Comparison of ENCODE assay signal across 9 mouse cellular contexts in genomic region chr3:37640162-37640721, GRCm38 (mm10). TPM values are rescaled to one million over a fixed set of nuclear protein-coding genes. Genes with fewer than 3 reads are reported as not detected.
A peak's percentile ranks its signal among the peaks of the same experiment; 100 is the strongest.
DNase-seq lines count a peak whose midpoint lies in the region; ATAC-seq lines count a peak whose summit lies in the region.
"Had no signal": no experiment of that assay in that cellular context is flagged by ENCODE, and none has a peak within 500 bp of the region (broad histone marks: within the 10 kb centered on the region; RNA-seq: fewer than 3 reads in every experiment).

No protein-coding gene starts in this region.

- peak; percentile 53 for ATAC-seq in frontal cortex, adult (ENCODE audit: low TSS enrichment)
- ATAC-seq in midbrain, embryonic 12.5 days (ENCODE audit: low FRiP score, low read depth) = peak; percentile 79
- ATAC-seq in stomach, embryonic 15.5 days (ENCODE audit: insufficient read depth, low FRiP score, low read depth) = peak; percentile 45

- H3K4me1 ChIP-seq in forebrain, embryonic 10.5 days = peaks cover 50% of the 10 kb centered on the region
- peaks cover 20% of the 10 kb centered on the region for H3K4me1 ChIP-seq in midbrain, embryonic 12.5 days
- H3K4me1 ChIP-seq in stomach, embryonic 15.5 days = peaks cover 23% of the 10 kb centered on the region

- H3K27me3 ChIP-seq in forebrain, embryonic 10.5 days (ENCODE audit: poor library complexity, severe bottlenecking) = 0 out of 2 replicates have a peak, but pooled peaks cover 4% of the 10 kb centered on the region
- peaks cover 53% of the 10 kb centered on the region for H3K27me3 ChIP-seq in midbrain, embryonic 12.5 days
- no peaks in the 10 kb centered on the region for H3K27me3 ChIP-seq in stomach, embryonic 15.5 days (replicated peaks)
- H3K27me3 ChIP-seq: CH12.LX had no signal

- no peaks in the 10 kb centered on the region for H3K9me3 ChIP-seq in forebrain, embryonic 10.5 days
- no peaks in the 10 kb centered on the region for H3K9me3 ChIP-seq in midbrain, embryonic 12.5 days
- H3K9me3 ChIP-seq in stomach, embryonic 15.5 days = no peaks in the 10 kb centered on the region

- intact Hi-C loops in heart, postnatal 14 days (cut with DNase I) = loop anchor here (2.0 to 5.0 kb wide), 7 partner anchors 87 to 582 kb away; no protein-coding TSS in a partner anchor

- H3K9ac ChIP-seq in midbrain, embryonic 12.5 days (replicated peaks) = peak overlapping the region; percentile 78
- peak overlapping the region; percentile 92 for H3K9ac ChIP-seq in stomach, embryonic 15.5 days

- peak overlapping the region; percentile 97 for H3K27ac ChIP-seq in forebrain, embryonic 10.5 days
- peak overlapping the region; percentile 85 for H3K27ac ChIP-seq in midbrain, embryonic 12.5 days (replicated peaks)
- H3K27ac ChIP-seq in stomach, embryonic 15.5 days = peak overlapping the region; percentile 95

- H3K36me3 ChIP-seq in forebrain, embryonic 10.5 days (replicated peaks) = peaks cover 32% of the 10 kb centered on the region
- H3K36me3 ChIP-seq in midbrain, embryonic 12.5 days = peaks cover 17% of the 10 kb centered on the region; the same call in 1 of the 2 replicates
- peaks cover 15% of the 10 kb centered on the region for H3K36me3 ChIP-seq in stomach, embryonic 15.5 days

- H3K4me2 ChIP-seq in midbrain, embryonic 12.5 days (replicated peaks) = peak overlapping the region; percentile 90
- peak overlapping the region; percentile 72 for H3K4me2 ChIP-seq in stomach, embryonic 15.5 days

- under 1% methylated on average over 86 of the region's 86 CpGs for WGBS in forebrain, embryonic 10.5 days
- under 1% methylated on average over 86 of the region's 86 CpGs for WGBS in midbrain, embryonic 12.5 days
- under 1% methylated on average over 85 of the region's 86 CpGs for WGBS in stomach, embryonic 15.5 days

- peak overlapping the region; percentile 87 for H3K4me3 ChIP-seq in forebrain, embryonic 10.5 days
- peak overlapping the region; percentile 74 for H3K4me3 ChIP-seq in midbrain, embryonic 12.5 days
- peak overlapping the region; percentile 90 for H3K4me3 ChIP-seq in stomach, embryonic 15.5 days (replicated peaks)

- no peak for DNase-seq in frontal cortex, postnatal 14 days (ENCODE audit: low spot score in 2 of 2)
- peak; percentile 73 for DNase-seq in adrenal gland, adult 2 months
- peak; percentile 55 for DNase-seq in forebrain, embryonic 10.5 days (ENCODE audit: extremely low spot score, low spot score)
- peak; percentile 65 to 67 for DNase-seq in heart, postnatal 14 days
- peak; percentile 70 for DNase-seq in layer of hippocampus, postnatal 10 days (ENCODE audit: low spot score in 2 of 2)

RNA-seq across cellular contexts. Expression of gene Spry1, which starts 0.5 kb away (rescaled TPM):
- total RNA-seq in adrenal gland, adult 2 months (2021) = 10 to 100 TPM; 17.9 to 39.7 TPM
- polyA plus RNA-seq in adrenal gland, adult 2 months (2012; rRNA removed) = 32.5 and 37.6 TPM in 2 replicates
- 21.6 and 29.1 TPM in 2 replicates for polyA plus RNA-seq in forebrain, embryonic 10.5 days (2016; fragmentation: Nextera tagmentation; extraction: Ambion mirVana)
- 10 to 100 TPM; 35.3 to 43.1 TPM for total RNA-seq in heart, postnatal 14 days (2021)
- total RNA-seq in layer of hippocampus, postnatal 10 days (2021) = 10 to 100 TPM; 17.1 to 18.2 TPM
- polyA plus RNA-seq in midbrain, embryonic 12.5 days (2016; fragmentation: Nextera tagmentation; extraction: Ambion mirVana) = 7.9 and 8.3 TPM in 2 replicates
- 13.6 and 15.2 TPM in 2 replicates for polyA plus RNA-seq in stomach, embryonic 15.5 days (2015; fragmentation: Nextera tagmentation; extraction: Ambion mirVana)
- total RNA-seq: CH12.LX had no signal

Comparison
In these comparisons a context has a peak if more than half of its experiments do, and no peak if none do; other contexts are left out.
1. DNase-seq: peak in adrenal gland, adult 2 months (single experiment), forebrain, embryonic 10.5 days (single experiment), heart, postnatal 14 days (2 of 2) and layer of hippocampus, postnatal 10 days (2 of 2); none in frontal cortex, postnatal 14 days (0 of 2).
2. Peak in every context shown above with its lines, with median percentiles within 50 percentile points of each other: ATAC-seq, H3K27ac ChIP-seq and H3K4me3 ChIP-seq.